Mouse (Mus musculus) heart, embryonic 16.5 days (tissue): ENCODE data around the gene Plet1. TPM values are rescaled to one million over a fixed set of nuclear protein-coding genes. Genes with fewer than 3 reads are reported as not detected.

ENCODE experiments used
- ATAC-seq: fragments of 200-750 bp; cut with Nextera tagmentation; replicated peaks from 2 replicates; pipeline ENCODE4 v1.8.0; 2017; ENCODE audit warnings: moderate number of reproducible peaks; ENCODE audit not compliant: insufficient read depth, low FRiP score; ENCODE audit errors: extremely low read depth
- H3K27ac ChIP-seq: fragments of 300-500 bp; sonication (generic); 2 replicates; pipeline ENCODE4 v1.5.1; 2014; ENCODE audit warnings: mild to moderate bottlenecking, low read length, control low read depth, moderate library complexity
- H3K27me3 ChIP-seq: fragments of 300-500 bp; sonication (generic); 2 replicates; pipeline ENCODE4 v1.6.1; 2014; ENCODE audit warnings: low read length, mixed read lengths; ENCODE audit not compliant: control insufficient read depth, insufficient read depth
- H3K36me3 ChIP-seq: fragments of 300-500 bp; sonication (generic); 2 replicates; pipeline ENCODE4 v1.6.1; 2014; ENCODE audit not compliant: control insufficient read depth, insufficient read depth
- H3K4me1 ChIP-seq: fragments of 300-500 bp; sonication (generic); 2 replicates; pipeline ENCODE4 v1.6.1; 2014; ENCODE audit warnings: low read length, mixed read lengths; ENCODE audit not compliant: control insufficient read depth, insufficient read depth
- H3K4me2 ChIP-seq: fragments of 300-500 bp; sonication (generic); 2 replicates; pipeline ENCODE4 v1.6.1; 2014; ENCODE audit warnings: low read depth, mild to moderate bottlenecking, control low read depth, low read length
- H3K4me3 ChIP-seq: fragments of 300-500 bp; sonication (generic); 2 replicates; pipeline ENCODE4 v1.5.1; 2014; ENCODE audit warnings: mild to moderate bottlenecking, control low read depth, low read length
- H3K9ac ChIP-seq: fragments of 300-500 bp; sonication (generic); 2 replicates; pipeline ENCODE4 v1.6.1; 2014; ENCODE audit warnings: low read length, control low read depth
- H3K9me3 ChIP-seq: fragments of 300-500 bp; sonication (generic); replicated peaks from 2 replicates; pipeline ENCODE4 v1.6.1; 2016; ENCODE audit warnings: low read length; ENCODE audit not compliant: control insufficient read depth
- WGBS: fragments of 180-500 bp; shearing (Covaris S2); extraction: QIAGEN DNeasy Blood & Tissue Kit; methylation state at CpG from one replicate; pipeline ENCODE4 v1.1.7; 2014; 5-methylcytosine and 5-hydroxymethylcytosine counted together
- polyA plus RNA-seq: library from polyadenylated mRNA; unstranded; fragments of >200 nt; fragmentation: Nextera tagmentation; extraction: Ambion mirVana; gene quantifications from 2 replicates; pipeline ENCODE4 v1.2.1, GENCODE M21; 2015

Gene Plet1
- polyA plus RNA-seq, result 1.1 and 1.7 TPM in 2 replicates

- H3K4me3 ChIP-seq, result no peak within 1 kb of the TSS
- H3K9ac ChIP-seq, result no peak within 1 kb of the TSS
- no peak for ATAC-seq
- WGBS, result 77% methylated on average over 6 of the region's 6 CpGs
- H3K27me3 ChIP-seq, result no peaks in the 10 kb centered on the region; the same call in 1 of the 2 replicates
- H3K4me1 ChIP-seq, result peaks cover 10% of the 10 kb centered on the region
- H3K36me3 ChIP-seq, result no peaks in the 10 kb centered on the region
- H3K9me3 ChIP-seq, result no peaks in the 10 kb centered on the region
- H3K27ac ChIP-seq, result no peak within 1 kb of the TSS
- H3K4me2 ChIP-seq, result no peak within 1 kb of the TSS
Observed at GRCm38 (mm10) chr9:50494311-50494710, at the start of gene Plet1. Plet1 (plus strand) TSS chr9:50494525.

GRCm38 (mm10) chr9:50449048-50449447, 45.3 kb upstream of the Plet1 start:
- H3K4me2 ChIP-seq, result no peak overlapping the region
- no peak overlapping the region for H3K4me3 ChIP-seq
- no peak overlapping the region for H3K9ac ChIP-seq
- no peaks in the 10 kb centered on the region for H3K27me3 ChIP-seq
- WGBS, result 52% methylated on average over 13 of the region's 13 CpGs
- H3K4me1 ChIP-seq, result no peaks in the 10 kb centered on the region
- ATAC-seq, result peak; percentile 45
- no peaks in the 10 kb centered on the region for H3K36me3 ChIP-seq
- no peak overlapping the region for H3K27ac ChIP-seq
- H3K9me3 ChIP-seq, result peaks cover 4% of the 10 kb centered on the region

GRCm38 (mm10) chr9:50451456-50452218, 42.7 kb upstream of the Plet1 start:
- Histone ChIP-seq H3K27ac (no peak overlapping the region), H3K4me1 (no peaks in the 10 kb centered on the region), H3K9ac (0 out of 2 replicates have a peak overlapping the region, but pooled peaks have one; percentile 30), H3K27me3 (no peaks in the 10 kb centered on the region), H3K36me3 (no peaks in the 10 kb centered on the region), H3K9me3 (no peaks in the 10 kb centered on the region), H3K4me3 (peak overlapping the region; percentile 2; the same call in 1 of the 2 replicates), H3K4me2 (peak overlapping the region; percentile 46)
- no peak for ATAC-seq
- 41% methylated on average over 9 of the region's 9 CpGs for WGBS

- peak; percentile 60; the same call in 1 of the 2 replicates for ATAC-seq
- H3K4me3 ChIP-seq, result peak overlapping the region; percentile 23; the same call in 1 of the 2 replicates
- 13% methylated on average over 10 of the region's 10 CpGs for WGBS
- no peaks in the 10 kb centered on the region for H3K36me3 ChIP-seq
- no peaks in the 10 kb centered on the region for H3K9me3 ChIP-seq
- no peak overlapping the region for H3K27ac ChIP-seq
- no peak overlapping the region for H3K9ac ChIP-seq
- no peaks in the 10 kb centered on the region for H3K4me1 ChIP-seq
- H3K4me2 ChIP-seq, result peak overlapping the region; percentile 46
- H3K27me3 ChIP-seq, result no peaks in the 10 kb centered on the region
Observed at GRCm38 (mm10) chr9:50452303-50452775, 42.0 kb upstream of the Plet1 start.

DNA sequence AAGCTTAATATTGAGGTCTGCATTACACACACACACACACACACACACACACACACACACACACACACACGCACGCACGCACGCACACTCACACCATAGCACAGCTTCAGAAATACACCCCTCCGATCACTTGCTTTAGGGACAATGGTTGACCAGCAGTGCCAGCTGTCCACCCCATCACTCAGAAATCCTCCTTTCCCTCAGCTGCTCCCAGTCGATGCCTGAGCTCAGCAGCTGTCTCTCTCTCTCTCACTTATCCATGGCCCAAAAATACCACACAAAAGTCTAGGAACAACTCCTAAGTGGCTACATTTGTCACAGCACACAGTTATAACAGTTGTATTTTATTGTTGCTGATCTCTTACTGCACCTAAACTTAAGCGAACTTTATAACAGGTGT, 36.7 kb upstream of the Plet1 start:
- H3K9me3 ChIP-seq, result no peaks in the 10 kb centered on the region
- H3K36me3 ChIP-seq, result no peaks in the 10 kb centered on the region
- peaks cover 2% of the 10 kb centered on the region; the same call in 1 of the 2 replicates for H3K4me1 ChIP-seq
- no peak overlapping the region for H3K9ac ChIP-seq
- H3K4me2 ChIP-seq, result no peak overlapping the region
- H3K27ac ChIP-seq, result no peak overlapping the region
- H3K27me3 ChIP-seq, result no peaks in the 10 kb centered on the region
- WGBS, result 78% methylated on average over 7 of the region's 7 CpGs
- ATAC-seq, result no peak
- no peak overlapping the region for H3K4me3 ChIP-seq

- no peak for ATAC-seq
- H3K27ac ChIP-seq, result no peak overlapping the region
- H3K9me3 ChIP-seq, result no peaks in the 10 kb centered on the region
- no peak overlapping the region for H3K9ac ChIP-seq
- no peaks in the 10 kb centered on the region for H3K27me3 ChIP-seq
- H3K4me3 ChIP-seq, result no peak overlapping the region
- no peaks in the 10 kb centered on the region for H3K36me3 ChIP-seq
- 45% methylated on average over 2 of the region's 2 CpGs for WGBS
- H3K4me2 ChIP-seq, result no peak overlapping the region
- peaks cover 4% of the 10 kb centered on the region for H3K4me1 ChIP-seq
Observed at GRCm38 (mm10) chr9:50459537-50459936, 34.8 kb upstream of the Plet1 start.

DNA sequence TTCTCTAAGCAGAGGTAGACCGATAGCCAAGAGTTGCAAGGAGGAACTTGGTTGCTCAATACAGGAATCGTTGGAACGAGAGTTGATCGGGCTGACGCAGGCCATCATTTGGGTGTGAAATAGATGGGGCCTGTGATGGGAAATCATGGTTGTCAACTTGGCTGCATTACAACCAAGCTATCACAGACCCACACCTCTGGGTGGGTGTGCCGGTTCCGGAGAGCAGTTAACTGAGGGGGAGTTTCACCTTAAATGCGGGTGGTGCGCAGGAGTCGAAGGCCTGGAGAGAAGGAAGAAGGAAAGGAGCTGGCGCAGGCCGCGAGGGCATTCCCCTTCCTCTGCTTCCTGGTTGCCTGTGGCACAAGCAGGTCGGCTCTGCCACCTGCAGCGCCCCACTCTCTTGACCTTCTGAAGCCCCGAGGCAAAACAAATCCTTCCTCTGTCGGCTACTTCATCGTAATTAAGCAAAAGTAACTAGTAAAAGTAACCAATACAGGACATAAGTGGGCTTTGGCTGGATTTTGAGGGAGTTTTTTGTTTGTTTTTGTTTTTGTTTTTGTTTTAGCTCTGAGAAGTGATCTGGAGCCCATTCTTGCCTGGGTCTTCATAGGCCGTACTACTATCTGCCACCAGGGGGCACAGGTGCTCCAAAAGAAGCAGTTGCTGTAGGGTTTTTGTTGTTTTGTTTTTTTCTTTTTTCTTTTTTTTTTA, 31.7 kb upstream of the Plet1 start:
- Histone ChIP-seq H3K27me3 (no peaks in the 10 kb centered on the region), H3K9me3 (no peaks in the 10 kb centered on the region), H3K4me3 (peak overlapping the region; percentile 37), H3K4me2 (peak overlapping the region; percentile 64), H3K36me3 (no peaks in the 10 kb centered on the region), H3K4me1 (peaks cover 4% of the 10 kb centered on the region), H3K9ac (peak overlapping the region; percentile 72), H3K27ac (no peak overlapping the region)
- WGBS, result 36% methylated on average over 19 of the region's 19 CpGs
- ATAC-seq, result 0 out of 2 replicates have a peak, but pooled peaks have one; percentile 23

DNA sequence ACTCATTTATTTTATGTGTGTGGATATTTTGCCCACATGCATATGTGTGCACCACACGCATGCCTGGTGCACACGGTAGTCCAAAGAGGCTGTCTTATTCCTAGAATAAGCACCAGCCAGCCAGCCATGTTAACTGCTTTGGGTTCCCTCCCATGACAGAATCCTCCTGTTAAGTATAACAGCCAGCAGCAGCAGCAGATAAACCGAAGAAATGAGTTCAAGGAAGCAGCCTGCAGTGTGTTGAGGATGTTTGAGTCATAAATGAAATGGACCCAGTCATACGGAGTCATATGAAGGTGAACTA, 31.2 kb upstream of the Plet1 start:
- Histone ChIP-seq H3K4me3 (no peak overlapping the region), H3K9ac (no peak overlapping the region), H3K36me3 (no peaks in the 10 kb centered on the region), H3K4me1 (peaks cover 4% of the 10 kb centered on the region), H3K27me3 (no peaks in the 10 kb centered on the region), H3K27ac (no peak overlapping the region), H3K4me2 (0 out of 2 replicates have a peak overlapping the region, but pooled peaks have one; percentile 64), H3K9me3 (no peaks in the 10 kb centered on the region)
- WGBS, result 33% methylated on average over 4 of the region's 4 CpGs
- no peak for ATAC-seq
